Mouse (Mus musculus): ENCODE data around the gene Vip.

Vip gene

GRCm38 (mm10) chr10:5639112-5639511 is at the start of gene Vip:
Gene Vip (plus strand): TSS chr10:5639218.
- in situ Hi-C loops (cut with MboI; ENCODE audit: low pct_unique_long_range_greater_than_20kb in 1 of 2, low sequenced_read_pairs in 2 of 2, unreplicated experiment in 1 of 2): loop anchor here in 1 of 2 experiments (10.0 kb wide), 1 partner anchor 146 kb away; no protein-coding TSS in a partner anchor

DNA sequence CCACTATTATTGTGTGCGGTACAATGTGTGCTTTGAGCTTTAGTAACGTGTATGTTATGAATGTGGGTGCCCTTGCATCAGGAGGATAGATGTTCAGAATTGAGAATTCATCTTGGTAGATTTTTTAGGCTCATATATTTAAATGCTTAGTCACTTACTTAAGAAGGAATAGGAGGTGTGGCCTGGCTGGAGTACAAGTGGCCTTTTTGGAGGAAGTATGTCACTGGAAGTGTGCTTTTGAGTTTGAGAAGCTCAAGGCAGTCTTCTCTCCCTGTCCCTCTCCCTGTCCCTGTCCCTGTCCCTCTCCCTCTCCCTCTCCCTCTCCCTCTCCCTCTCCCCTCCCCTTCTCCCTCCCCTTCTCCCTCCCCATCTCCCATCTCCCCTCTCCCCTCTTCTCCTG is 48.0 kb upstream of the Vip start:
- in situ Hi-C loops (cut with MboI; ENCODE audit: low pct_unique_long_range_greater_than_20kb in 1 of 2, low sequenced_read_pairs in 2 of 2, unreplicated experiment in 1 of 2): loop anchor here (10.0 kb wide), 1 partner anchor 194 kb away; no protein-coding TSS in a partner anchor

DNA sequence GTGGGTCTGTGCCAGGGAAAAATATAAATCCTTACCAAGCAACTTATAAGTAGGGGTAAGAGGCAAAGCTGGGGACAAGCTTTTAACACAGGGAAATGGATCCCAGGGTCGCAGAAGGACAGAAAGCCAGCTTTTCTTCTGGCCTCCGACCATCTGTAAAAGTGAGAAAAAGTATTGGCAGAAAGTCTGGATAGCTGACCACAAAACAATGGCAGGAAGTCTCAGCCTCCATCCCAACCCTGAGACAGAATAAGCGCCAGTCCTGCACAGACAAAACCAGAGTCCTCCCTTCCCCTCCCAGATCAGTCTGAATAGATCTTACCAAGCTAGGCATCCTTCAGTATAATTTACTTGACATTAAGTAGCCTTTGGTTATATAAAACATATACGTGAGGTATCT is 47.0 kb upstream of the Vip start:
- in situ Hi-C loops (cut with MboI; ENCODE audit: low pct_unique_long_range_greater_than_20kb in 1 of 2, low sequenced_read_pairs in 2 of 2, unreplicated experiment in 1 of 2): loop anchor here (10.0 kb wide), 1 partner anchor 193 kb away; no protein-coding TSS in a partner anchor

GRCm38 (mm10) chr10:5593464-5593863 is 45.6 kb upstream of the Vip start, which contains the start of gene Myct1:
Gene Myct1 (plus strand): TSS chr10:5593775.
- in situ Hi-C loops (cut with MboI; ENCODE audit: low pct_unique_long_range_greater_than_20kb in 1 of 2, low sequenced_read_pairs in 2 of 2, unreplicated experiment in 1 of 2): loop anchor here (10.0 kb wide), 1 partner anchor 191 kb away; no protein-coding TSS in a partner anchor

DNA sequence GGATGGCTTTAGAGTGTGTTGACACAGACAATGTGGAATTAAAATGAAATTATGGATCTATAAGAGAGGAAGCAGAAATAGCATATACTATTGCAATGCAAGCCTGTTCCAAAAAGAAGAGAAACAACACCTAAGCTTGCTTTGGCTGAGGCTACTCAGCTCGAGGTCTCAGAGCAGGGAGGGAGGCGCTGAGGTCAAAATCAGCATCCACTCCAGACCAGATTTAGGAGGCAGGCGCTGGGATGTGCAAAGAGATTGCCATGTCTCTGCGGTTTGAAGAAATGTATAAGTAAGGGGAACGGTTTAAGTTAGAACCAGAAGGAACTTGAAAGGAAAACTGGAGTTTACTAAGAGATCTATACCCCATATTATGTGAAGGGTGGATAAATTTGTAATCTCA is 44.6 kb upstream of the Vip start:
- in situ Hi-C loops (cut with MboI; ENCODE audit: low pct_unique_long_range_greater_than_20kb in 1 of 2, low sequenced_read_pairs in 2 of 2, unreplicated experiment in 1 of 2): loop anchor here (10.0 kb wide), 1 partner anchor 190 kb away; no protein-coding TSS in a partner anchor

- in situ Hi-C loops (cut with MboI; ENCODE audit: low pct_unique_long_range_greater_than_20kb in 1 of 2, low sequenced_read_pairs in 2 of 2, unreplicated experiment in 1 of 2): loop anchor here (10.0 kb wide), 1 partner anchor 188 kb away; no protein-coding TSS in a partner anchor
Measured at GRCm38 (mm10) chr10:5596559-5596958, 42.5 kb upstream of the Vip start.

DNA sequence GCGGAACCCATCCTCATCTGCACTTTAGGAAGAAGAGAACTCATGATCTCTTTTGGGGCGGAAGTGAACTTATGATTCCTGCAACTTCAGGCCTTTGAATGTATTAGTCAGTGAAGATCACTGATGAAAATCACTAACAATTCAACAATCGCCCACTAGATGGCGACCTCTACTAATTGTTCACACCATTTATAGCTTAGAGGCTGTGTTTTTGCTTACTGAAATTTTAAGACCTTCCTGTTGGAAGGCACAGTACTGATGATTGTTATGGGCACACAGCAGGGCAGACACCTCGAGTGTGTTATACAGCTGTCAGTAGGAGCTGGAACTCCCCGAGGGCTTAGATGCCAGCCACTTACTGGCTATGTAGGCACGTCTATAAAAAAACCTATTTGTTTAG is 38.9 kb upstream of the Vip start:
- in situ Hi-C loops (cut with MboI; ENCODE audit: low pct_unique_long_range_greater_than_20kb in 1 of 2, low sequenced_read_pairs in 2 of 2, unreplicated experiment in 1 of 2): no loop called here

- in situ Hi-C loops (cut with MboI; ENCODE audit: low pct_unique_long_range_greater_than_20kb in 1 of 2, low sequenced_read_pairs in 2 of 2, unreplicated experiment in 1 of 2): no loop called here
Measured at GRCm38 (mm10) chr10:5603512-5603911, 35.5 kb upstream of the Vip start.

- in situ Hi-C loops (cut with MboI; ENCODE audit: low pct_unique_long_range_greater_than_20kb in 1 of 2, low sequenced_read_pairs in 2 of 2, unreplicated experiment in 1 of 2): no loop called here
Measured at GRCm38 (mm10) chr10:5604371-5604770, 34.6 kb upstream of the Vip start.

- in situ Hi-C loops (cut with MboI; ENCODE audit: low pct_unique_long_range_greater_than_20kb in 1 of 2, low sequenced_read_pairs in 2 of 2, unreplicated experiment in 1 of 2): no loop called here
Measured at GRCm38 (mm10) chr10:5608874-5609273, 30.1 kb upstream of the Vip start.

GRCm38 (mm10) chr10:5615186-5616040 is 23.6 kb upstream of the Vip start:
- in situ Hi-C loops (cut with MboI; ENCODE audit: low pct_unique_long_range_greater_than_20kb in 1 of 2, low sequenced_read_pairs in 2 of 2, unreplicated experiment in 1 of 2): no loop called here

- in situ Hi-C loops (cut with MboI; ENCODE audit: low pct_unique_long_range_greater_than_20kb in 1 of 2, low sequenced_read_pairs in 2 of 2, unreplicated experiment in 1 of 2): no loop called here
Measured at GRCm38 (mm10) chr10:5626268-5626667, 12.8 kb upstream of the Vip start.

DNA sequence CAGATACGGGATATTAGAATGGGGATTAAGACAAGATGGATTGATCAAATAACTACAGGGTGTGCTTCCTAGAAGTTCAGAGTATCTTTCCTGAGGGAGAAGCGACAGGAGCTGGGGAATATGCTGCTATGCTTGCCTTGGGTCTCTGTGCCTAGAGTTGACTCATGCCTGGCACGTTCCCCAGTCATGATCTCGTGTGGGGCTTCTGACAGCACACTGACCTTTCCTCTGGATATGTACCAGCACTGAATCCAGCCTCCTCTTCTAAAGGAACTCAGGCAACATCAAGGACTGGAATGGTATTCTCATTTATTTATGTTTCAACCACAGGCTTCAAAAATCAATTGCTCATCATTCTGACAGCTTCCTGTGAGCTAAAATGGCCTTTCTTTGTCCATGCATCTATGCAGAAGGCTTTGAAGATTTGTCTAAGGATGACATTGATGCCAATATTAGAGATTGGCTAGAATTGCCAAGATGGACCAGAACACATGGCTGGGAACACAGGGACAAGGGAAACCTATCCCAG is 5.3 kb upstream of the Vip start:
- in situ Hi-C loops (cut with MboI; ENCODE audit: low pct_unique_long_range_greater_than_20kb in 1 of 2, low sequenced_read_pairs in 2 of 2, unreplicated experiment in 1 of 2): loop anchor here in 1 of 2 experiments (10.0 kb wide), 1 partner anchor 151 kb away; no protein-coding TSS in a partner anchor

- in situ Hi-C loops (cut with MboI; ENCODE audit: low pct_unique_long_range_greater_than_20kb in 1 of 2, low sequenced_read_pairs in 2 of 2, unreplicated experiment in 1 of 2): loop anchor here in 1 of 2 experiments (10.0 kb wide), 1 partner anchor 150 kb away; no protein-coding TSS in a partner anchor
Measured at GRCm38 (mm10) chr10:5634336-5634735, 4.7 kb upstream of the Vip start.

- in situ Hi-C loops (cut with MboI; ENCODE audit: low pct_unique_long_range_greater_than_20kb in 1 of 2, low sequenced_read_pairs in 2 of 2, unreplicated experiment in 1 of 2): loop anchor here in 1 of 2 experiments (10.0 kb wide), 1 partner anchor 147 kb away; no protein-coding TSS in a partner anchor
Measured at GRCm38 (mm10) chr10:5637322-5637721, 1.7 kb upstream of the Vip start.

DNA sequence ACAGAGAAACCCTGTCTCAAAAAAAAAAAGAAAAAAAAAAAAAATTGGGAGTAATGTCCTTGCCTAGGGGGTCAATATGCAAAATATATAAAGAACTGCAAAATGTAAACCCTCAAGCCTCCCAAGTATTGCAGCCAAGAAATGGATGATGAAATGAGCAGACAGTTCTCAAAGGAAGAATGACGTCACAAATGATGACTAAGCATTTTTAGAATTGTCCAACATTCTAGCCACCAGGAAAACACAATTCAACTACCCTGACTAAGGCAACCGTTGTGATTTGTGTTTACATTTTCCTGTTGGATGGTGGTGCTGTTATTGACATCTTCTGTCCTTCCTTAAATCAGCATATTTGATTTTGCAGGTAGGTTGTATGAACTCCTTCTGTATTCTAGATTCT is 42.3 kb downstream of the Vip start:
- in situ Hi-C loops (cut with MboI; ENCODE audit: low pct_unique_long_range_greater_than_20kb in 1 of 2, low sequenced_read_pairs in 2 of 2, unreplicated experiment in 1 of 2): no loop called here

- in situ Hi-C loops (cut with MboI; ENCODE audit: low pct_unique_long_range_greater_than_20kb in 1 of 2, low sequenced_read_pairs in 2 of 2, unreplicated experiment in 1 of 2): no loop called here
Measured at GRCm38 (mm10) chr10:5685608-5686007, 46.6 kb downstream of the Vip start.

DNA sequence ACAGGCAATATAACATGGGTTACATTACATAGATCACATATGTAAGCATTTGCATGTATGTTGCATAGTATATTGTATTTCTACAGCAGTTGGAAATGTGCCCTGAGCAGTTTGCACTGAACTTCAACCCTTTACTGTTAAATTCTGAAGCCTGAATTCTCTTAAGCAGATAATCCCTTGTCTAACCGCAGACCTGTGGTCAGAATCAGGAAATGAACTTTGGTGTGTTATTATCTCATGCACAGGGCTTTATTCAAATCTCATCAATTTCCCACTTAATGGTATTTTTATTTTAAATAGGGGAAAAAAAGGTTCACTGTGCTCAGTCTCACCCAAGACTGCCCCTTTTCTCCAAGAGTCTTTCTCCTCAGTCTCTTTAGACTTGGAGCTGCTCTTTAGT is 55.3 kb downstream of the Vip start:
- in situ Hi-C loops (cut with MboI; ENCODE audit: low pct_unique_long_range_greater_than_20kb in 1 of 2, low sequenced_read_pairs in 2 of 2, unreplicated experiment in 1 of 2): no loop called here
